Mouse (Mus musculus) G1E (cell line): ENCODE measurements around the gene Adamts7.

Source experiments
- CTCF ChIP-seq: IDR thresholded peaks from 2 replicates; pipeline ENCODE4 v1.5.1; 2012; ENCODE audit warnings: low read depth, low read length, inconsistent platforms, mixed read lengths
- GATA1 ChIP-seq: IDR thresholded peaks from 2 replicates; pipeline ENCODE4 v1.6.1; 2012; ENCODE audit warnings: borderline replicate concordance, low read length, inconsistent platforms, mixed read lengths
- POLR2AphosphoS5 ChIP-seq: IDR thresholded peaks from 2 replicates; pipeline ENCODE4 v1.6.1; 2012; ENCODE audit warnings: low read depth, low read length, inconsistent platforms; ENCODE audit not compliant: insufficient replicate concordance
- TAL1 ChIP-seq: conservative IDR thresholded peaks from 2 replicates; pipeline ENCODE4 v1.6.1; 2012; ENCODE audit warnings: low read depth, low read length, inconsistent platforms, mixed read lengths

- TF ChIP-seq CTCF = no peak
- no peak for TF ChIP-seq TAL1
- no peak for TF ChIP-seq POLR2AphosphoS5
- TF ChIP-seq GATA1 = no peak
These were observed 63.9 kb downstream of the Adamts7 start for GRCm38 (mm10) chr9:90226742-90227096.
